21 mouse cellular contexts compared by ENCODE assay signal in genomic region chr4:111635538-111636124, GRCm38 (mm10).
DNase-seq lines count a peak whose midpoint lies in the region; ATAC-seq and TF ChIP-seq lines count a peak whose summit lies in the region.
"Had no signal": no experiment of that assay in that cellular context is flagged by ENCODE, and none has a peak within 500 bp of the region (broad histone marks: within the 10 kb centered on the region; RNA-seq: fewer than 3 reads in every experiment).

No protein-coding gene starts in this region.

- DNase-seq in hindbrain, postnatal 0 days (ENCODE audit: low spot score): peak; percentile 47
- DNase-seq in hindbrain, embryonic 11.5 days (ENCODE audit: low spot score): no peak
- no peak for DNase-seq in midbrain, embryonic 11.5 days (ENCODE audit: low spot score, missing footprints)
- peak; percentile 39 to 57 for DNase-seq in layer of hippocampus, postnatal 10 days (ENCODE audit: low spot score in 2 of 2)
- no peak for DNase-seq in spleen, adult 18-20 months
- DNase-seq: adrenal gland, postnatal 36 days; cerebellum, postnatal 25 days; gastrocnemius, adult 2 months; kidney, postnatal 4 days; right cerebral cortex, postnatal 14 days; thymus, postnatal 36 days had no signal

- no peak overlapping the region for H3K27ac ChIP-seq in hindbrain, postnatal 0 days
- H3K27ac ChIP-seq in hindbrain, embryonic 11.5 days (ENCODE audit: low read depth, low read length): no peak overlapping the region
- H3K27ac ChIP-seq in midbrain, embryonic 12.5 days (replicated peaks): no peak overlapping the region
- no peak overlapping the region for H3K27ac ChIP-seq in midbrain, embryonic 11.5 days (ENCODE audit: low read depth, low read length)
- 0 out of 2 replicates have a peak overlapping the region, but pooled peaks have one; percentile 36 for H3K27ac ChIP-seq in forebrain, embryonic 12.5 days
- H3K27ac ChIP-seq: embryonic facial prominence, embryonic 10.5 days; gastrocnemius, adult 2 months; heart, embryonic 15.5 days; hindbrain, embryonic 12.5 days; limb, embryonic 13.5 days; liver, embryonic 14.5 days had no signal

- TF ChIP-seq CTCF in hindbrain, postnatal 0 days (IDR thresholded peaks at IDR 0.05; ENCODE audit: low read depth): no peak

- H3K9me3 ChIP-seq in hindbrain, postnatal 0 days (ENCODE audit: low read length): no peaks in the 10 kb centered on the region
- H3K9me3 ChIP-seq in hindbrain, embryonic 11.5 days (ENCODE audit: control insufficient read depth, low read length): no peaks in the 10 kb centered on the region
- H3K9me3 ChIP-seq in midbrain, embryonic 12.5 days: no peaks in the 10 kb centered on the region
- no peaks in the 10 kb centered on the region for H3K9me3 ChIP-seq in midbrain, embryonic 11.5 days (ENCODE audit: control insufficient read depth, low read length)
- H3K9me3 ChIP-seq in forebrain, embryonic 12.5 days: no peaks in the 10 kb centered on the region
- H3K9me3 ChIP-seq: embryonic facial prominence, embryonic 10.5 days; heart, embryonic 15.5 days; hindbrain, embryonic 12.5 days; limb, embryonic 13.5 days had no signal

- H3K9ac ChIP-seq in hindbrain, postnatal 0 days (replicated peaks; ENCODE audit: low read length): no peak overlapping the region
- H3K9ac ChIP-seq in hindbrain, embryonic 11.5 days (ENCODE audit: low read depth, low read length): no peak overlapping the region
- no peak overlapping the region for H3K9ac ChIP-seq in midbrain, embryonic 12.5 days (replicated peaks)
- no peak overlapping the region for H3K9ac ChIP-seq in midbrain, embryonic 11.5 days (ENCODE audit: low read length)
- no peak overlapping the region for H3K9ac ChIP-seq in forebrain, embryonic 12.5 days
- H3K9ac ChIP-seq: heart, embryonic 15.5 days; hindbrain, embryonic 12.5 days; limb, embryonic 13.5 days; liver, embryonic 14.5 days had no signal

- no peak for ATAC-seq in hindbrain, postnatal 0 days
- ATAC-seq in hindbrain, embryonic 11.5 days (ENCODE audit: low FRiP score): no peak
- 0 out of 2 replicates have a peak, but pooled peaks have one; percentile 38 for ATAC-seq in midbrain, embryonic 12.5 days (ENCODE audit: low FRiP score, low read depth)
- no peak for ATAC-seq in midbrain, embryonic 11.5 days (ENCODE audit: low FRiP score)
- peak; percentile 82; the same call in 1 of the 2 replicates for ATAC-seq in forebrain, embryonic 12.5 days (ENCODE audit: low FRiP score)
- ATAC-seq: lung, postnatal 0 days; midbrain, embryonic 16.5 days had no signal

- no peak overlapping the region for H3K4me3 ChIP-seq in hindbrain, postnatal 0 days (ENCODE audit: low read length)
- no peak overlapping the region for H3K4me3 ChIP-seq in hindbrain, embryonic 11.5 days (ENCODE audit: low read depth, low read length)
- no peak overlapping the region for H3K4me3 ChIP-seq in midbrain, embryonic 12.5 days
- H3K4me3 ChIP-seq in midbrain, embryonic 11.5 days (ENCODE audit: low read depth, low read length): no peak overlapping the region
- H3K4me3 ChIP-seq in forebrain, embryonic 12.5 days (replicated peaks): no peak overlapping the region
- H3K4me3 ChIP-seq: embryonic facial prominence, embryonic 10.5 days; erythroblast, embryonic 14.5 days; gastrocnemius, adult 2 months; heart, embryonic 15.5 days; hindbrain, embryonic 12.5 days; limb, embryonic 13.5 days had no signal

- no peaks in the 10 kb centered on the region for H3K27me3 ChIP-seq in hindbrain, postnatal 0 days (ENCODE audit: insufficient read depth, low read length)
- no peaks in the 10 kb centered on the region for H3K27me3 ChIP-seq in hindbrain, embryonic 11.5 days (ENCODE audit: control insufficient read depth, insufficient read depth, low read length)
- H3K27me3 ChIP-seq in midbrain, embryonic 12.5 days: no peaks in the 10 kb centered on the region
- no peaks in the 10 kb centered on the region for H3K27me3 ChIP-seq in midbrain, embryonic 11.5 days (ENCODE audit: control insufficient read depth, insufficient read depth, low read length)
- H3K27me3 ChIP-seq in forebrain, embryonic 12.5 days: no peaks in the 10 kb centered on the region
- H3K27me3 ChIP-seq: heart, embryonic 15.5 days; hindbrain, embryonic 12.5 days; limb, embryonic 13.5 days had no signal

- no peak overlapping the region for H3K4me2 ChIP-seq in hindbrain, postnatal 0 days (ENCODE audit: low read depth, low read length)
- H3K4me2 ChIP-seq in hindbrain, embryonic 11.5 days (replicated peaks; ENCODE audit: low read depth, low read length): no peak overlapping the region
- H3K4me2 ChIP-seq in midbrain, embryonic 12.5 days (replicated peaks): no peak overlapping the region
- no peak overlapping the region for H3K4me2 ChIP-seq in midbrain, embryonic 11.5 days
- H3K4me2 ChIP-seq in forebrain, embryonic 12.5 days: no peak overlapping the region
- H3K4me2 ChIP-seq: heart, embryonic 15.5 days; hindbrain, embryonic 12.5 days; limb, embryonic 13.5 days had no signal

- 61% methylated on average over 3 of the region's 3 CpGs for WGBS in hindbrain, postnatal 0 days
- 90% methylated on average over 3 of the region's 3 CpGs for WGBS in hindbrain, embryonic 11.5 days
- 83% methylated on average over 3 of the region's 3 CpGs for WGBS in midbrain, embryonic 12.5 days
- 83% methylated on average over 3 of the region's 3 CpGs for WGBS in midbrain, embryonic 11.5 days
- WGBS in forebrain, embryonic 12.5 days: 61% methylated on average over 3 of the region's 3 CpGs

- no peaks in the 10 kb centered on the region for H3K36me3 ChIP-seq in hindbrain, postnatal 0 days (ENCODE audit: insufficient read depth, low read length)
- H3K36me3 ChIP-seq in hindbrain, embryonic 11.5 days (ENCODE audit: control insufficient read depth, insufficient read depth, low read length): no peaks in the 10 kb centered on the region
- no peaks in the 10 kb centered on the region for H3K36me3 ChIP-seq in midbrain, embryonic 12.5 days
- H3K36me3 ChIP-seq in midbrain, embryonic 11.5 days (ENCODE audit: control insufficient read depth, insufficient read depth, low read length): no peaks in the 10 kb centered on the region
- H3K36me3 ChIP-seq in forebrain, embryonic 12.5 days (replicated peaks): no peaks in the 10 kb centered on the region
- H3K36me3 ChIP-seq: embryonic facial prominence, embryonic 10.5 days; heart, embryonic 15.5 days; hindbrain, embryonic 12.5 days; limb, embryonic 13.5 days had no signal

- no peaks in the 10 kb centered on the region for H3K4me1 ChIP-seq in hindbrain, postnatal 0 days (ENCODE audit: insufficient read depth, low read length)
- no peaks in the 10 kb centered on the region for H3K4me1 ChIP-seq in hindbrain, embryonic 11.5 days (replicated peaks; ENCODE audit: control insufficient read depth, insufficient read depth, low read length)
- H3K4me1 ChIP-seq in midbrain, embryonic 12.5 days: 0 out of 2 replicates have a peak, but pooled peaks cover 7% of the 10 kb centered on the region
- no peaks in the 10 kb centered on the region for H3K4me1 ChIP-seq in midbrain, embryonic 11.5 days (ENCODE audit: control insufficient read depth, insufficient read depth, low read length)
- H3K4me1 ChIP-seq in forebrain, embryonic 12.5 days: peaks cover 4% of the 10 kb centered on the region; the same call in 1 of the 2 replicates
- H3K4me1 ChIP-seq: heart, embryonic 15.5 days; hindbrain, embryonic 12.5 days; limb, embryonic 13.5 days had no signal

Comparison
In these comparisons a context has a peak if more than half of its experiments do, and no peak if none do; other contexts are left out.
1. ATAC-seq: peak in midbrain, embryonic 12.5 days (single experiment) and forebrain, embryonic 12.5 days (single experiment); none in hindbrain, postnatal 0 days (single experiment), hindbrain, embryonic 11.5 days (single experiment) and midbrain, embryonic 11.5 days (single experiment).
2. DNase-seq: peak in hindbrain, postnatal 0 days (single experiment) and layer of hippocampus, postnatal 10 days (2 of 2); none in hindbrain, embryonic 11.5 days (single experiment), midbrain, embryonic 11.5 days (single experiment) and spleen, adult 18-20 months (0 of 2).